Mouse (Mus musculus) limb, embryonic 15.5 days (tissue): Measurements from ENCODE around the gene Babam2. TPM values are rescaled to one million over a fixed set of nuclear protein-coding genes. Genes with fewer than 3 reads are reported as not detected.
"Not testable (repeated sequence)": the region's sequence is repeated elsewhere in the genome, so short reads cannot be mapped to it uniquely, and the experiment has no call there.

Source experiments
- ATAC-seq: fragments of 200-750 bp; cut with Nextera tagmentation; 2 replicates; pipeline ENCODE4 v1.8.0; 2017; ENCODE audit warnings: low read depth, moderate TSS enrichment; ENCODE audit not compliant: insufficient number of reproducible peaks, low FRiP score, low TSS enrichment
- H3K27ac ChIP-seq: fragments of 300-500 bp; sonication (generic); 2 replicates; pipeline ENCODE4 v1.5.1; 2015; ENCODE audit warnings: moderate library complexity, mild to moderate bottlenecking, inconsistent platforms
- H3K27me3 ChIP-seq: fragments of 300-500 bp; sonication (generic); 2 replicates; pipeline ENCODE4 v1.6.1; 2015; ENCODE audit warnings: inconsistent platforms
- H3K36me3 ChIP-seq: fragments of 300-500 bp; sonication (generic); 2 replicates; pipeline ENCODE4 v1.6.1; 2015; ENCODE audit warnings: inconsistent platforms
- H3K4me1 ChIP-seq: fragments of 300-500 bp; sonication (generic); 2 replicates; pipeline ENCODE4 v1.6.1; 2015; ENCODE audit warnings: inconsistent platforms
- H3K4me2 ChIP-seq: fragments of 300-500 bp; sonication (generic); 2 replicates; pipeline ENCODE4 v1.6.1; 2015; ENCODE audit warnings: mild to moderate bottlenecking, inconsistent platforms
- H3K4me3 ChIP-seq: fragments of 300-500 bp; sonication (generic); 2 replicates; pipeline ENCODE4 v1.5.1; 2015; ENCODE audit warnings: mild to moderate bottlenecking, inconsistent platforms
- H3K9ac ChIP-seq: fragments of 300-500 bp; sonication (generic); 2 replicates; pipeline ENCODE4 v1.6.1; 2015; ENCODE audit warnings: inconsistent platforms
- H3K9me3 ChIP-seq: fragments of 300-500 bp; sonication (generic); 2 replicates; pipeline ENCODE4 v1.6.1; 2016; ENCODE audit warnings: inconsistent platforms
- WGBS: fragments of 180-500 bp; shearing (Covaris S2); methylation state at CpG from one replicate; pipeline ENCODE4 v1.1.7; 2015; 5-methylcytosine and 5-hydroxymethylcytosine counted together
- polyA plus RNA-seq: library from polyadenylated mRNA; unstranded; fragments of >200 nt; fragmentation: Nextera tagmentation; extraction: Ambion mirVana; gene quantifications from 2 replicates; pipeline ENCODE4 v1.2.1, GENCODE M21; 2015

Babam2 gene
- polyA plus RNA-seq, 1 experiment from 2014 or later = 50.5 TPM

DNA sequence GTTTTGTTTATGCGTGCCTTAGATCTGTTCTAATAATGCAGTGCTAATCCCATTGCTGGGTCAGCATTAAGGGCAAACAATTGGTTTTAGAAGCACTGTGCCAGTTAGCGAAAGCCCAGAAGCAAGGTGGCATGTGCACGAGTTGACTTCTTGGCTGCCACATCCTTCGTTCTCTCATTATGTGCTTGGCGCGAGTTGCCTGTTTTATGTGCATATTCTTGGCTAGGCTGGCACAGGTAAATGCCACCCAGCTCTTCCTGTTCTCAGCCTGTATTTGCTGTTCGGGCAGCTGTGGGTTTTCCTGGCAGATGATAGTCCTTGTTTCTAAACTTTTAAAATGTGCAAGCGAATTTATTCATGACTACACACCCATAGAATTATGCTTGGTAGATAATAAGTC lies 262.4 kb downstream of the Babam2 start:
- Histone ChIP-seq H3K36me3 (no peaks in the 10 kb centered on the region), H3K4me3 (no peak overlapping the region), H3K27me3 (no peaks in the 10 kb centered on the region), H3K27ac (no peak overlapping the region), H3K4me2 (no peak overlapping the region), H3K9ac (no peak overlapping the region), H3K9me3 (no peaks in the 10 kb centered on the region), H3K4me1 (no peaks in the 10 kb centered on the region)
- ATAC-seq = no peak
- 76% methylated on average over 8 of the region's 8 CpGs for WGBS

DNA sequence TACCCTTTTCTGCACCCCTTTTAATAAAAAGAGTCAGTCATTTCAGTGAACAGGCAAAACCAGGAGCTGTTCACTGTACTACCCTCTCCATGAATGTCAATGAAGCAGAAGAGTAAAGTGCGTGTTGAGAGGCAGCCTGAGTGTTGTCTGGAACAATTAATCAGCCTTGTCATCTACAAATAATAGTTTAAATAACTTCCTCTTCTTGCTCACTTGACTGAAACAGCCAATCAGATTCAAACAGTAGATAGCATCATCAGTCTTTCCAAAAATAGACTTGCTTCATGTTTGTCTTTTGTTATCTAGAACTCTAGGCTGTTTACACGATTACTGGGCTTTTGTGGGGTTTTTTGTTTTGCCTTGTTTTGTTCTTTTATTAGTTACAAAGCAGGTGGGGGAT lies 263.9 kb downstream of the Babam2 start:
- Histone ChIP-seq H3K36me3 (no peaks in the 10 kb centered on the region), H3K9ac (no peak overlapping the region), H3K4me1 (no peaks in the 10 kb centered on the region), H3K4me2 (no peak overlapping the region), H3K4me3 (no peak overlapping the region), H3K9me3 (no peaks in the 10 kb centered on the region), H3K27me3 (no peaks in the 10 kb centered on the region), H3K27ac (no peak overlapping the region)
- no peak for ATAC-seq
- WGBS = 66% methylated on average over 2 of the region's 2 CpGs

DNA sequence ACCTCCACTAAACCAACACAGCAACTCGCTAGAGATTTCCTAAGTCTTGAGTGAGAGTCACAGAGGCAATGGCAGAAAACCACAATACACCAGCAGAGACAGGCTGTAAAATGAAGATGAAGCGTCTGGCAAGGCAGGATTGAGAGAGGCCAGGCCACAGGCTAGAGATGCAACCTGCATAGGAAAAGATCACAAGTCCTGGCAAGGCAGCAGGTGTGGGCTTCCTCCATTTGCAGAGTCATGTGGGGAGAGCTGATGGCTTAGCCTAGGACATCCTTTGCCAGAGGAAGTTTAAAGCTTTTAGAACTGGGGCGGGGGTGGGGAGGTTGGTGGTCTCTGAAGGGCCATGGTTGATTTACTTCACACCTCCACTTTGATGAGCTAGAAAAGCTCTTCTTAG lies 264.9 kb downstream of the Babam2 start:
- WGBS = 57% methylated on average over 3 of the region's 3 CpGs
- H3K4me2 ChIP-seq = no peak overlapping the region
- no peak for ATAC-seq
- no peaks in the 10 kb centered on the region for H3K27me3 ChIP-seq
- no peak overlapping the region for H3K4me3 ChIP-seq
- H3K4me1 ChIP-seq = no peaks in the 10 kb centered on the region
- H3K9me3 ChIP-seq = no peaks in the 10 kb centered on the region
- H3K27ac ChIP-seq = no peak overlapping the region
- H3K36me3 ChIP-seq = no peaks in the 10 kb centered on the region
- no peak overlapping the region for H3K9ac ChIP-seq

DNA sequence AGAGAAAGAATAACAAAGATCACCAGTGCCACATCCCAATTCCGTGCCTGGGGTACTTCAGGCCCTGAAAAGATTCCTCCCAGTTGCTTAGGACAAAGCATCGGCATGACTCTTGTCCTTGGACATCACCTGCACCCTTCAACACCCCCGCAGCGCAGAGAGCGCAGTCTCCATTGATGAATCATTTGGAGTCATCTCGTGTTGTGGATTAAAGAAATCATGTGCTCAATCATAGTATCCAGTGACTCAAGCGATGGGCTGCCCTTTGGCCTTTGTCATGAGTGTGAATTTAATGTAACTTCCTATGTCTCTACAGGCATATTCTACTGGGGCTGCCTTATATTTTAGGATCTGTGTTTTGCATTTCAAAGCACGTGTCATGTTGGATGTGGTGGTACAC lies 265.9 kb downstream of the Babam2 start:
- no peaks in the 10 kb centered on the region for H3K36me3 ChIP-seq
- ATAC-seq = no peak
- no peaks in the 10 kb centered on the region for H3K27me3 ChIP-seq
- peaks cover 8% of the 10 kb centered on the region; the same call in 1 of the 2 replicates for H3K4me1 ChIP-seq
- no peak overlapping the region for H3K27ac ChIP-seq
- no peak overlapping the region for H3K9ac ChIP-seq
- no peaks in the 10 kb centered on the region for H3K9me3 ChIP-seq
- WGBS = 84% methylated on average over 8 of the region's 8 CpGs
- no peak overlapping the region for H3K4me2 ChIP-seq
- no peak overlapping the region for H3K4me3 ChIP-seq

GRCm38 (mm10) chr5:31963851-31964250 lies 266.4 kb downstream of the Babam2 start:
- 90% methylated on average over 2 of the region's 2 CpGs for WGBS
- Histone ChIP-seq H3K9ac (no peak overlapping the region), H3K4me3 (no peak overlapping the region), H3K27me3 (no peaks in the 10 kb centered on the region), H3K9me3 (no peaks in the 10 kb centered on the region), H3K4me1 (peaks cover 8% of the 10 kb centered on the region; the same call in 1 of the 2 replicates), H3K27ac (no peak overlapping the region), H3K4me2 (no peak overlapping the region), H3K36me3 (no peaks in the 10 kb centered on the region)
- no peak for ATAC-seq

- Histone ChIP-seq H3K4me2 (no peak overlapping the region), H3K27ac (no peak overlapping the region), H3K9me3 (no peaks in the 10 kb centered on the region), H3K4me1 (peaks cover 8% of the 10 kb centered on the region; the same call in 1 of the 2 replicates), H3K27me3 (no peaks in the 10 kb centered on the region), H3K36me3 (no peaks in the 10 kb centered on the region), H3K9ac (no peak overlapping the region), H3K4me3 (no peak overlapping the region)
- WGBS = 70% methylated on average over 5 of the region's 5 CpGs
- ATAC-seq = no peak
Measured at GRCm38 (mm10) chr5:31966741-31967140, 269.3 kb downstream of the Babam2 start.

DNA sequence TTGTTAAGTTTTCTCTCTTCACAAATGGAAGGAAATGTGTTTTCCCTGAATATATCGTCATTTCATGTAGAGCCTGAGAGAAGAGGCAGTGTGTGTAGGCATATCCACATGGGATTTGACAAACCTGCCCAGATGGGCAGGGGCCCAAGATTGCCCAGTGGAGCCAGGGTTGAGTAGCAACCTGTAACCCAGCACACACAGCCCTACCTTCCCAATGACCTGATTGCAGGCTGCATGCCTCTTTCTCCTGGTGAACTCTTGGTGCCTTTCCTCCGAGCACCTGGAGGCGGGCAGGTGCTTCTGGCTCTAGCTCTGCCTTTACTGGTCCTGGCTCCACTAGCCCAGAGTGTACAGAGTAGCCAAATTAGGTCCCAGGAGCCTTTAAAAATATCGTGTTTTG lies 270.0 kb downstream of the Babam2 start:
- no peaks in the 10 kb centered on the region for H3K27me3 ChIP-seq
- H3K9me3 ChIP-seq = no peaks in the 10 kb centered on the region
- 73% methylated on average over 4 of the region's 4 CpGs for WGBS
- H3K4me2 ChIP-seq = no peak overlapping the region
- no peaks in the 10 kb centered on the region for H3K36me3 ChIP-seq
- H3K9ac ChIP-seq = no peak overlapping the region
- no peak overlapping the region for H3K4me3 ChIP-seq
- no peak for ATAC-seq
- peaks cover 8% of the 10 kb centered on the region; the same call in 1 of the 2 replicates for H3K4me1 ChIP-seq
- H3K27ac ChIP-seq = 0 out of 2 replicates have a peak overlapping the region, but pooled peaks have one; percentile 28

- WGBS = 51% methylated on average over 6 of the region's 6 CpGs
- H3K27ac ChIP-seq = 0 out of 2 replicates have a peak overlapping the region, but pooled peaks have one; percentile 28
- 0 out of 2 replicates have a peak, but pooled peaks have one; percentile 52 for ATAC-seq
- no peak overlapping the region for H3K4me3 ChIP-seq
- H3K4me2 ChIP-seq = no peak overlapping the region
- no peak overlapping the region for H3K9ac ChIP-seq
- H3K4me1 ChIP-seq = peaks cover 8% of the 10 kb centered on the region; the same call in 1 of the 2 replicates
- H3K36me3 ChIP-seq = no peaks in the 10 kb centered on the region
- no peaks in the 10 kb centered on the region for H3K27me3 ChIP-seq
- H3K9me3 ChIP-seq = no peaks in the 10 kb centered on the region
Measured at GRCm38 (mm10) chr5:31968046-31968506, 270.6 kb downstream of the Babam2 start.

GRCm38 (mm10) chr5:31972416-31972815 lies 274.9 kb downstream of the Babam2 start:
- not testable (repeated sequence) for H3K27ac ChIP-seq, H3K27me3 ChIP-seq, H3K9ac ChIP-seq, H3K9me3 ChIP-seq, H3K4me3 ChIP-seq, H3K36me3 ChIP-seq, H3K4me2 ChIP-seq, ATAC-seq
- peaks cover 12% of the 10 kb centered on the region; the same call in 1 of the 2 replicates for H3K4me1 ChIP-seq
- 86% methylated on average over 1 of the region's 1 CpGs for WGBS

- Histone ChIP-seq H3K4me2 (no peak overlapping the region), H3K27ac (no peak overlapping the region), H3K27me3 (no peaks in the 10 kb centered on the region), H3K4me1 (0 out of 2 replicates have a peak, but pooled peaks cover 4% of the 10 kb centered on the region), H3K36me3 (no peaks in the 10 kb centered on the region), H3K9ac (no peak overlapping the region), H3K9me3 (no peaks in the 10 kb centered on the region), H3K4me3 (no peak overlapping the region)
- ATAC-seq = no peak
- 17% methylated on average over 3 of the region's 3 CpGs for WGBS
Measured at GRCm38 (mm10) chr5:31974614-31975168, 277.2 kb downstream of the Babam2 start.

GRCm38 (mm10) chr5:31982061-31982460 lies 284.6 kb downstream of the Babam2 start:
- no peak overlapping the region for H3K4me3 ChIP-seq
- ATAC-seq = no peak
- no peaks in the 10 kb centered on the region for H3K36me3 ChIP-seq
- H3K4me2 ChIP-seq = no peak overlapping the region
- WGBS = 79% methylated on average over 5 of the region's 5 CpGs
- H3K9me3 ChIP-seq = no peaks in the 10 kb centered on the region
- H3K4me1 ChIP-seq = peaks cover 22% of the 10 kb centered on the region
- no peaks in the 10 kb centered on the region for H3K27me3 ChIP-seq
- H3K9ac ChIP-seq = no peak overlapping the region
- H3K27ac ChIP-seq = no peak overlapping the region

GRCm38 (mm10) chr5:31983161-31983560 lies 285.7 kb downstream of the Babam2 start:
- no peak for ATAC-seq
- Histone ChIP-seq H3K4me1 (peaks cover 22% of the 10 kb centered on the region), H3K9ac (no peak overlapping the region), H3K36me3 (no peaks in the 10 kb centered on the region), H3K27me3 (no peaks in the 10 kb centered on the region), H3K4me3 (no peak overlapping the region), H3K4me2 (no peak overlapping the region), H3K9me3 (no peaks in the 10 kb centered on the region), H3K27ac (no peak overlapping the region)
- 51% methylated on average over 7 of the region's 7 CpGs for WGBS
